Mouse (Mus musculus): ENCODE results near the gene Pik3c2a.
"Not testable (repeated sequence)": the region's sequence is repeated elsewhere in the genome, so short reads cannot be mapped to it uniquely, and the experiment has no call there.

The Pik3c2a gene

GRCm38 (mm10) chr7:116387389-116387788 is 55.9 kb downstream of the Pik3c2a start:
- DNase-seq (ENCODE audit: low spot score): not testable (repeated sequence)

- not testable (repeated sequence) for DNase-seq (ENCODE audit: low spot score)
Measured at GRCm38 (mm10) chr7:116379181-116379580, 64.1 kb downstream of the Pik3c2a start.

- DNase-seq (ENCODE audit: low spot score): no peak
Measured at GRCm38 (mm10) chr7:116374284-116374683, 69.0 kb downstream of the Pik3c2a start.

- DNase-seq (ENCODE audit: low spot score): peak; percentile 44
Measured at GRCm38 (mm10) chr7:116336226-116336625, 107.0 kb downstream of the Pik3c2a start.

GRCm38 (mm10) chr7:116335133-116335532 is 108.1 kb downstream of the Pik3c2a start:
- no peak for DNase-seq (ENCODE audit: low spot score)

GRCm38 (mm10) chr7:116334669-116335038 is 108.6 kb downstream of the Pik3c2a start:
- no peak for DNase-seq (ENCODE audit: low spot score)

GRCm38 (mm10) chr7:116333713-116334668 is 109.3 kb downstream of the Pik3c2a start, which contains the start of gene Rps13:
TSS of gene Rps13 (minus strand) at chr7:116334195.
- peak; percentile 96 for DNase-seq (ENCODE audit: low spot score)

GRCm38 (mm10) chr7:116331246-116331645 is 112.0 kb downstream of the Pik3c2a start:
- DNase-seq (ENCODE audit: low spot score): no peak

- no peak for DNase-seq (ENCODE audit: low spot score)
Measured at GRCm38 (mm10) chr7:116329858-116330257, 113.4 kb downstream of the Pik3c2a start.

GRCm38 (mm10) chr7:116328777-116329176 is 114.5 kb downstream of the Pik3c2a start:
- no peak for DNase-seq (ENCODE audit: low spot score)

- no peak for DNase-seq (ENCODE audit: low spot score)
Measured at GRCm38 (mm10) chr7:116327901-116328300, 115.3 kb downstream of the Pik3c2a start.

GRCm38 (mm10) chr7:116323331-116323964 is 119.8 kb downstream of the Pik3c2a start:
- peak; percentile 67 for DNase-seq (ENCODE audit: low spot score)

- no peak for DNase-seq (ENCODE audit: low spot score)
Measured at GRCm38 (mm10) chr7:116309456-116309855, 133.8 kb downstream of the Pik3c2a start.

GRCm38 (mm10) chr7:116308632-116308991 is 134.6 kb downstream of the Pik3c2a start:
- no peak for DNase-seq (ENCODE audit: low spot score)

GRCm38 (mm10) chr7:116307871-116308631 is 135.2 kb downstream of the Pik3c2a start, which contains the start of gene Plekha7:
TSS of gene Plekha7 (minus strand) at chr7:116308376.
- peak; percentile 47 for DNase-seq (ENCODE audit: low spot score)

GRCm38 (mm10) chr7:116307099-116307870 is 136.0 kb downstream of the Pik3c2a start:
- peak; percentile 59 for DNase-seq (ENCODE audit: low spot score)

- no peak for DNase-seq (ENCODE audit: low spot score)
Measured at GRCm38 (mm10) chr7:116306601-116307000, 136.6 kb downstream of the Pik3c2a start.

- DNase-seq (ENCODE audit: low spot score): no peak
Measured at GRCm38 (mm10) chr7:116301661-116302311, 141.5 kb downstream of the Pik3c2a start.

GRCm38 (mm10) chr7:116301144-116301543 is 142.1 kb downstream of the Pik3c2a start:
- DNase-seq (ENCODE audit: low spot score): no peak

- DNase-seq (ENCODE audit: low spot score): no peak
Measured at GRCm38 (mm10) chr7:116298851-116299250, 144.4 kb downstream of the Pik3c2a start.

GRCm38 (mm10) chr7:116298389-116298788 is 144.9 kb downstream of the Pik3c2a start:
- no peak for DNase-seq (ENCODE audit: low spot score)
